In genomic region chr15:86285296-86285695, GRCm38 (mm10) we compare ENCODE assay signal across 21 mouse cellular contexts.
"Had no signal": no experiment of that assay in that cellular context is flagged by ENCODE, and none has a peak within 500 bp of the region (broad histone marks: within the 10 kb centered on the region; RNA-seq: fewer than 3 reads in every experiment).

No protein-coding gene starts in this region.

- ATAC-seq: midbrain, embryonic 13.5 days; midbrain, embryonic 15.5 days had no signal

- H3K27me3 ChIP-seq: megakaryocyte, embryonic 14.5 days; midbrain, embryonic 15.5 days; neural tube, embryonic 13.5 days; neural tube, embryonic 15.5 days had no signal

- H3K9me3 ChIP-seq: megakaryocyte, embryonic 14.5 days; midbrain, embryonic 13.5 days; midbrain, embryonic 15.5 days; neural tube, embryonic 13.5 days; neural tube, embryonic 15.5 days had no signal

- DNase-seq: lung, adult 18-20 months; lung, embryonic 14.5 days; lung, postnatal 10 days; lung, postnatal 36 days; retina, postnatal 1 day; right cerebral cortex, adult 18-20 months; right cerebral cortex, postnatal 25 days; right cerebral cortex, postnatal 4 days; spleen, adult 18-20 months; thymus, adult 18-20 months; thymus, postnatal 14 days; thymus, postnatal 4 days had no signal

- H3K4me2 ChIP-seq: lung, embryonic 14.5 days; midbrain, embryonic 11.5 days; midbrain, embryonic 13.5 days; midbrain, embryonic 15.5 days; neural tube, embryonic 13.5 days; neural tube, embryonic 15.5 days had no signal

- H3K27ac ChIP-seq: liver, embryonic 14.5 days; macrophage; midbrain, embryonic 13.5 days; midbrain, embryonic 15.5 days; neural tube, embryonic 13.5 days; neural tube, embryonic 15.5 days had no signal

- H3K4me3 ChIP-seq: megakaryocyte, embryonic 14.5 days; midbrain, embryonic 13.5 days; midbrain, embryonic 15.5 days; myocyte; neural tube, embryonic 13.5 days; neural tube, embryonic 15.5 days had no signal

- H3K9ac ChIP-seq: liver, embryonic 14.5 days; lung, embryonic 14.5 days; midbrain, embryonic 13.5 days; midbrain, embryonic 15.5 days; neural tube, embryonic 13.5 days; neural tube, embryonic 15.5 days had no signal

- H3K36me3 ChIP-seq: midbrain, embryonic 13.5 days; midbrain, embryonic 15.5 days; neural tube, embryonic 13.5 days; neural tube, embryonic 15.5 days had no signal
